Mouse (Mus musculus) heart, embryonic 14.5 days (tissue): ENCODE measurements at regions not wholly inside any gene's neighbourhood (a gene's known extent, or its start where the extent isn't known, plus 50 kb on each side); places are given as distances from the start of the nearest gene placed in this dataset.
A peak's percentile ranks its signal among the peaks of the same experiment; 100 is the strongest.

Experiments
- ATAC-seq: fragments of 200-750 bp; cut with Nextera tagmentation; 2 replicates; pipeline ENCODE4 v1.8.0; 2017; ENCODE audit warnings: low read depth, moderate TSS enrichment; ENCODE audit not compliant: insufficient number of reproducible peaks, insufficient read depth, low FRiP score
- H3K27ac ChIP-seq, 2 experiments: fragments of 200-500 bp in 1 of 2; fragments of 300-500 bp in 1 of 2; sonication (generic) in 1 of 2; replicated peaks in 1 of 2; 2 replicates each; pipeline ENCODE4 v1.5.1; 2012 to 2014; ENCODE audit warnings: low read depth in 2 of 2, low read length in 2 of 2, control low read depth in 1 of 2, mild to moderate bottlenecking in 1 of 2, mixed read lengths in 1 of 2; ENCODE audit not compliant: control insufficient read depth in 1 of 2, insufficient read depth in 1 of 2
- H3K27me3 ChIP-seq: fragments of 300-500 bp; sonication (generic); 2 replicates; pipeline ENCODE4 v1.6.1; 2014; ENCODE audit warnings: mild to moderate bottlenecking, low read length, control low read depth; ENCODE audit not compliant: control insufficient read depth, insufficient read depth
- H3K36me3 ChIP-seq: fragments of 300-500 bp; sonication (generic); 2 replicates; pipeline ENCODE4 v1.6.1; 2014; ENCODE audit warnings: mild to moderate bottlenecking, control low read depth, low read length, mixed read lengths; ENCODE audit not compliant: control insufficient read depth, insufficient read depth
- H3K4me1 ChIP-seq, 2 experiments: fragments of 200-500 bp in 1 of 2; fragments of 300-500 bp in 1 of 2; sonication (generic) in 1 of 2; 2 replicates each; pipeline ENCODE4 v1.6.1; 2012 to 2014; ENCODE audit warnings: low read length in 2 of 2, control low read depth in 1 of 2, mixed read lengths in 1 of 2; ENCODE audit not compliant: control insufficient read depth in 2 of 2, insufficient read depth in 2 of 2
- H3K4me2 ChIP-seq: fragments of 300-500 bp; sonication (generic); 2 replicates; pipeline ENCODE4 v1.6.1; 2014; ENCODE audit warnings: mild to moderate bottlenecking, low read length
- H3K4me3 ChIP-seq, 2 experiments: fragments of 200-500 bp in 1 of 2; fragments of 300-500 bp in 1 of 2; sonication (generic) in 1 of 2; 2 replicates each; pipeline ENCODE4 v1.5.1; 2012 to 2014; ENCODE audit warnings: low read length in 2 of 2, mild to moderate bottlenecking in 2 of 2, control low read depth in 1 of 2, low read depth in 1 of 2, moderate library complexity in 1 of 2; ENCODE audit not compliant: control insufficient read depth in 1 of 2, insufficient read depth in 1 of 2
- H3K9ac ChIP-seq: fragments of 300-500 bp; sonication (generic); 2 replicates; pipeline ENCODE4 v1.6.1; 2014; ENCODE audit warnings: mild to moderate bottlenecking, low read length
- H3K9me3 ChIP-seq: fragments of 300-500 bp; sonication (generic); 2 replicates; pipeline ENCODE4 v1.6.1; 2016; ENCODE audit warnings: low read length, control low read depth; ENCODE audit not compliant: control insufficient read depth
- WGBS: fragments of 180-500 bp; shearing (Covaris S2); extraction: QIAGEN DNeasy Blood & Tissue Kit; methylation state at CpG from one replicate; pipeline ENCODE4 v1.1.7; 2014; 5-methylcytosine and 5-hydroxymethylcytosine counted together

GRCm38 (mm10) chr16:15083692-15084091, 177.3 kb downstream of the Efcab1 start:
- no peak overlapping the region for H3K4me3 ChIP-seq
- ATAC-seq = no peak
- WGBS = 68% methylated on average over 3 of the region's 3 CpGs
- no peaks in the 10 kb centered on the region for H3K9me3 ChIP-seq
- H3K36me3 ChIP-seq = no peaks in the 10 kb centered on the region
- 0 out of 2 replicates have a peak, but pooled peaks cover 2% of the 10 kb centered on the region for H3K27me3 ChIP-seq
- H3K27ac ChIP-seq = no peak overlapping the region
- H3K4me2 ChIP-seq = no peak overlapping the region
- H3K4me1 ChIP-seq = peaks cover 2 to 3% of the 10 kb centered on the region in 2 experiments; a peak in 2 of 4 replicates
- H3K9ac ChIP-seq = no peak overlapping the region

GRCm38 (mm10) chr16:15084147-15084752, 177.8 kb downstream of the Efcab1 start:
- Histone ChIP-seq H3K27me3 (0 out of 2 replicates have a peak, but pooled peaks cover 2% of the 10 kb centered on the region), H3K9ac (peak overlapping the region; percentile 63), H3K27ac (peak overlapping the region; percentile 54 to 55), H3K4me3 (peak overlapping the region; percentile 48 to 57), H3K4me2 (peak overlapping the region; percentile 91), H3K36me3 (no peaks in the 10 kb centered on the region), H3K9me3 (no peaks in the 10 kb centered on the region), H3K4me1 (peaks cover 2 to 3% of the 10 kb centered on the region in 2 experiments; a peak in 2 of 4 replicates)
- ATAC-seq = no peak
- WGBS = 26% methylated on average over 10 of the region's 10 CpGs

GRCm38 (mm10) chr16:15084753-15085728, 178.6 kb downstream of the Efcab1 start:
- H3K4me2 ChIP-seq = peak overlapping the region; percentile 91
- H3K27me3 ChIP-seq = 0 out of 2 replicates have a peak, but pooled peaks cover 2% of the 10 kb centered on the region
- peak overlapping the region; percentile 63 for H3K9ac ChIP-seq
- peak; percentile 59 for ATAC-seq
- 1% methylated on average over 56 of the region's 56 CpGs for WGBS
- H3K36me3 ChIP-seq = no peaks in the 10 kb centered on the region
- H3K4me1 ChIP-seq = peaks cover 2 to 3% of the 10 kb centered on the region in 2 experiments; a peak in 2 of 4 replicates
- H3K27ac ChIP-seq = peak overlapping the region; percentile 54 to 55
- H3K4me3 ChIP-seq = peak overlapping the region; percentile 48 to 57
- no peaks in the 10 kb centered on the region for H3K9me3 ChIP-seq

- Histone ChIP-seq H3K4me1 (peaks cover 2 to 3% of the 10 kb centered on the region in 2 experiments; a peak in 2 of 4 replicates), H3K27me3 (0 out of 2 replicates have a peak, but pooled peaks cover 2% of the 10 kb centered on the region), H3K9ac (no peak overlapping the region), H3K4me2 (no peak overlapping the region), H3K36me3 (no peaks in the 10 kb centered on the region), H3K9me3 (no peaks in the 10 kb centered on the region), H3K4me3 (no peak overlapping the region), H3K27ac (no peak overlapping the region)
- ATAC-seq = no peak
- WGBS = 71% methylated on average over 4 of the region's 4 CpGs
These were observed 180.2 kb downstream of the Efcab1 start for GRCm38 (mm10) chr16:15086556-15086955.

GRCm38 (mm10) chr16:15103938-15104337, 197.5 kb downstream of the Efcab1 start:
- Histone ChIP-seq H3K4me2 (no peak overlapping the region), H3K27me3 (no peaks in the 10 kb centered on the region), H3K4me3 (no peak overlapping the region), H3K9me3 (0 out of 2 replicates have a peak, but pooled peaks cover 5% of the 10 kb centered on the region), H3K4me1 (no peaks in the 10 kb centered on the region), H3K36me3 (no peaks in the 10 kb centered on the region), H3K27ac (no peak overlapping the region), H3K9ac (no peak overlapping the region)
- no peak for ATAC-seq
- 26% methylated on average over 1 of the region's 1 CpGs for WGBS

- no peak for ATAC-seq
- H3K27me3 ChIP-seq = no peaks in the 10 kb centered on the region
- WGBS = 91% methylated on average over 1 of the region's 1 CpGs
These were observed 200.8 kb downstream of the Efcab1 start for GRCm38 (mm10) chr16:15107234-15107633.

GRCm38 (mm10) chr16:15113131-15113530, 204.1 kb upstream of the Gm21897 start:
- Histone ChIP-seq H3K9me3 (peaks cover 3% of the 10 kb centered on the region; the same call in 1 of the 2 replicates), H3K9ac (no peak overlapping the region), H3K27me3 (no peaks in the 10 kb centered on the region), H3K36me3 (no peaks in the 10 kb centered on the region), H3K4me2 (no peak overlapping the region), H3K4me1 (peaks cover 2 to 7% of the 10 kb centered on the region in 2 experiments; a peak in 2 of 4 replicates), H3K4me3 (no peak overlapping the region), H3K27ac (no peak overlapping the region)
- ATAC-seq = no peak
- WGBS = 37% methylated on average over 2 of the region's 2 CpGs

More at GRCm38 (mm10) chr16:15107234-15107633, 200.8 kb downstream of the Efcab1 start:
- Histone ChIP-seq H3K9me3 (peaks cover 7% of the 10 kb centered on the region; the same call in 1 of the 2 replicates), H3K4me3 (no peak overlapping the region), H3K9ac (no peak overlapping the region), H3K36me3 (no peaks in the 10 kb centered on the region), H3K27ac (no peak overlapping the region), H3K4me2 (no peak overlapping the region), H3K4me1 (no peaks in the 10 kb centered on the region)
